Mouse (Mus musculus) erythroid progenitor cell, adult 5-6 weeks (primary cell): Measurements from ENCODE around the gene Krtap8-1. TPM values are rescaled to one million over a fixed set of nuclear protein-coding genes. Genes with fewer than 3 reads are reported as not detected.

Experiments used
- ATAC-seq: replicated peaks from 2 replicates; pipeline ENCODE4 v1.8.0; 2016; ENCODE audit warnings: moderate number of reproducible peaks, mild to moderate bottlenecking, moderate TSS enrichment, inconsistent platforms; ENCODE audit not compliant: poor library complexity, low FRiP score, severe bottlenecking
- total RNA-seq, 2 experiments: library from RNA; stranded (forward) in 1 of 2; stranded (reverse) in 1 of 2; fragments of 150-400 nt in 1 of 2; fragments of 186-747, 209-891 nt in 1 of 2; gene quantifications; 2 replicates each; pipeline versions ENCODE4 v1.2.3 to v1.2.4; 2015 to 2017; ENCODE audit warnings: low replicate concordance in 2 of 2

Krtap8-1 gene
- total RNA-seq (2015; ENCODE audit: low replicate concordance) (not detected in 2 replicates), total RNA-seq (2017; ENCODE audit: low replicate concordance) (not detected in 2 replicates)

DNA sequence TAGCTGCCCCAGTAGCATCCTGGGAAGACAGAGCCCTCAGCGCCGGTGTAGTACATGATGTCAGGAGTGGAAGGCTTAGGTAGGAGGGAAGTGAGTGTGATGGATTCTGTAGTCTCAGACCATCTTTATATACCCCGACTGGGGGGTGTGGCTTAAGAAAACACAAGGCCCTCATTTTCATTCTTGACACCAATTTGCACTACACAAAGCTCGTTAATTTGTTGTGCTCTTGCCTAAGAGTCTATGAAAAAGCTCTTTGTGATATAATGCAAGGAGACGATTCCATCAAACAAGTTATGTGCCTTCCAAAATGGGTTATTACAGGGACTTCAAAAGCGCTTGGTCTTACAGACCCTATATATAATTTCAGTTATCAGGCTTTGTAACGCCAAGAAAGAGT is at the start of gene Krtap8-1:
Gene Krtap8-1, minus strand, starts transcription at position 101 of the 400 bp plus-strand sequence.
- ATAC-seq: no peak

DNA sequence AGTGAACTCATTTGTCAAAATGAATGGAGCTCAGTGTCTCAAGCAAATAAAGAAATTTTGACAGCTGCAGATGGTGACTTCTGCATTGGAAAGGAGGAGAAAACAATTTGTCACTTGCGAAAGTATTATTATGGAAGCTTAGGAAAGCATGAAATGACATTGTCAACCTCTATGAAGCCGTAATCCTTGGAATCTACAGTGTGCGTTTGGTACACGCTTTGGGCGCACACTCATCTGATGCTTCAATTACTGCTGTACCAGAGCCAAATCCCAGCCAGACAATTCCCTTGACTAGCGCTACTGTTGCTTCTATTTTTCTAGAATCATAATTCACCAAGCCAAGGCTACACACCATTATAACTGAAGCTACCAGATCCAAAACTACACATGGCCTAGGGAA is 49.6 kb upstream of the Krtap8-1 start:
- ATAC-seq: no peak

DNA sequence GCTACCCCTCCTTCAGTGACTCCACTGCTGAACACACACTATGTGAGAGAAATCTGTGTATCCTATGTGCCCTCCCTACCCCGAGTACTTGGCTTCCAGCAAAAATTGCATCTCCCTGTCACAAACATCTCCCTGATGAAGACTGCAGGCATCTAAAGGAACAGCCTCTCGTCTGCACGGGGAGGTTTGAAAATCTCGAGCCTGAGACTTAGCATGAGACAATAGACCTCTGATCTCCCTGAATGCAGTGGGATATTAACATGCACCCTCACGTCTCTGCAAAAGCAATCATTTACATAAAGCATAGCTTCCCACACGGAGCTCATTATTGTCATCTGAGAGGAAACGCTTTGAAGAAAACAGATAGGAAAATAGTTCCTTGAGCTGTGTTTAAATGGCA is 42.8 kb upstream of the Krtap8-1 start:
- ATAC-seq: no peak

DNA sequence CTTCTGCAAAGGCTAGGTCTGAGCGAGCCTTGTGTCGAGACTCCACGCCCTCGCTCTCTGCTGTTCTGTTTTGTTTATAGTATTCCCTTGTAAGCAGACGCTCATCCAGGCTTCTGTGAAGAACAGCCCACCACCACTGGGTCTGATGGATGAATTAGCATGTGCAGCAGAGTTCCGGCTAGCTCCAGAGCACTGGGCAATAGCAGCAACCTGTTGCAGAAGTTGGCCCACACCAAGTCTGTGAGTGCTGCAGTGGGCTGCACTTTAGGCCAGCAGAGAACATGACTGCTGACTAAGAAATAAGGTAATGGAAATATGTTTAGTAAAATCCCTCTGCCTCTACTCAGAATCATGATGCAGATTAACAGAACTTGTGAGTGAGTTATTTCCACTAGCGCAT is 42.1 kb upstream of the Krtap8-1 start:
- no peak for ATAC-seq

DNA sequence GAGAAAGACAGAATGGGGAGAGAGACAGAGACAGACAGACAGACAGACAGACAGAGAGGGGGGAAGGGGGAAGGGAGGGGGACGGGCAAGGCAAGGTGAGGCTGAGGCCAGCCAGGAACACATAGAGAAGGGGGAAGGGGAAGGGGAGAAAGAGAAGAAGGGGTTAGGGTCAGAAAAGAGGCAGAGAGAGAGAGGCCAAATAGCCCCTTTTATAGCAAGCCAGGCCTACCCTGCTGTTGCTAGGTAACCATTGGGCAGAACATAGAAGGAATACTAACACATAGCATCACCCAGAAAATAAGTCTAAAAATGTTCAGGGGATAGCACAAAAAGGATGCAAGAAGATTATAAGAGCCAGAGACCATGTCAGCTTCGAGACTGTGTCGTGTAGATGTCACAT is 40.6 kb upstream of the Krtap8-1 start:
- no peak for ATAC-seq

DNA sequence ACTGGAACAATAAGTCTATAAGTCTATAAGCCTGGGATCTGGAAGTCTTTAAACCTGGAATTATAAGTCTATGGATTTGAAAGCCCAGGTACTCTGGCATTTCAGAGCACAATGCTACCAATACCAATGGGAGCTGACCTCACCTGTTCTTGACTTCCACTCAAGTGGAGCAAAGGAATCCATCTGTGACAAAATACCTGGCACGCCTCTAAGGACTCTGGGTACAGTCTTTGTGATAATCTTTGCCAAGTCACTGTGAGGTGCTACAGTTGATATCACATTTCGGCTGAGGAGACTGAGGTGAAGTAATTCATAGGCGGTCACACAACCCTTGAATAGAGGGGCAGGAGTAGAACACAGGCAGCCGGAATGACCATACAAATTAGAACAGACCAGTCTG is 33.2 kb upstream of the Krtap8-1 start:
- ATAC-seq: no peak

DNA sequence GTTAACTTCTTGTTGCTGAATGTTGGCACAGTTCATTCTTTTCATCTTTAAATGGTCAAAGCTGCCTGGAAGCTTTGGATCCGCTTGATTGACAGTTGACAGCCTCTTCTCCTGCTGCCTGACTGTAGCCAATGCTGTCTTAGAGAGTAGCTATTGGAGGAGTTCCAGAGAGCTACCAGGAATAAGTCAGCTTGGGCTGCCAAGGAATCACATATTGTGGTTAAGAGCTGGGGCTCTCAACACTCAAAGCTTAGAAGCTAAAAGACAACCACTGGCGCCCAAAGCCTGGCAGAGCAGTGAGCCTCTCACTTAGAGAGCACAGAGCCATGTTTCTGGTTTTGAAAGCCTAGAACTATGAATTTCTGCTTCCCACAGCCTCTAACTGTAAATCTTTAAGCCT is 32.8 kb upstream of the Krtap8-1 start:
- no peak for ATAC-seq

DNA sequence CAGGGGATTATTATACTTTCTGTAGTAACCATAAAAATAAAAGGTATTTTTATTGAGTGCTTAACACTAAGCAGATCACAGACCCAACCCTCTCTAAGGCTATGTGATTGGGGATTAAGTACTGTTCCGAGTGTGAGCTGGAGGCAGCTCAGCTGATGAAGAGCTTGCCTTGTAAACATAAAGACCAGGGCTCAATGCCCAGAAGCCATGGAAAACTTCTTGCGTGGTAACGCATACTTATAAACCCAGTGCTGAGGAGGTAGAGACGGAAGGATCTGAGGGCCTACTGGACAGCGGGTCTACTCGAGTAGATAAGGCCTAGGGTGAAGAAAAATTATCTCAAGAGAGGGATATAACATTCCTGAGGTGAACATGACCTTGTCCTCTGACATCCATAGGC is 32.3 kb upstream of the Krtap8-1 start:
- no peak for ATAC-seq

DNA sequence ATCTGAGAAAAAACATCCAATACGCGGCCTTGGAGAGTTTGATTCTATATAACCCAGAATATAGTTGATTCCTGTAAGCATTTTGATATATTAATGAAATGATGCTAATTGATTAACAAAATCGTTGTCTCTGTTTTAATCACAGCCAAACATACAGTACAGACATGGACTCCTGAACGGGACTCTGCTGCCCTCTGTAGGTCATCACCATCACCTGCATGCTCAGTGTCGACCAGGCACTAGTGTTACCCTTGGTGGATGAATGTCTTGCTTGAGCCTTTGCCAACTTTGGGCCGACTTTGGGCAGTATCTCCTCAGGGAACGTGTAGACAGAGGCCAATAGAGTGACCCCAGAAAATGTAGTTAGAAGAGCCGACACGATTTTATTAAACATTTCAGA is 29.9 kb upstream of the Krtap8-1 start:
- ATAC-seq: no peak

DNA sequence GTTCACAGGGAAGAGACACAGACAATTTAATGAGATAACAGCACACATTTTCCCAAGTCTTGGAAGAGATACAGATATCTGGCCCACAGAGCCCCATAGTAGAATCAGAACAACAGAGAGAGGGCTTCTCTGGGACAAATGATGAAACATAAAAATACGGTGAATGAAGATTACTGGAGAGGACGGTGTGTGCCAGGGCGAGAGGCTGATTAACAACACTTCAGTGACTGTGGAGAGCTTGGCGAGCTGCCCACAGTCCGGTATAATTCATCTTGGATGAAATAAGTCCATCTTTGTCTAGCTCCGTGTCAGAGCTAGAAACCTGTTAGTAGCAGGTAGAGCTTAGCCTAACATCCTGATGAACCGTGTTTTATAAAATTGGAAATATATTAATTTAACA is 25.7 kb upstream of the Krtap8-1 start:
- no peak for ATAC-seq

DNA sequence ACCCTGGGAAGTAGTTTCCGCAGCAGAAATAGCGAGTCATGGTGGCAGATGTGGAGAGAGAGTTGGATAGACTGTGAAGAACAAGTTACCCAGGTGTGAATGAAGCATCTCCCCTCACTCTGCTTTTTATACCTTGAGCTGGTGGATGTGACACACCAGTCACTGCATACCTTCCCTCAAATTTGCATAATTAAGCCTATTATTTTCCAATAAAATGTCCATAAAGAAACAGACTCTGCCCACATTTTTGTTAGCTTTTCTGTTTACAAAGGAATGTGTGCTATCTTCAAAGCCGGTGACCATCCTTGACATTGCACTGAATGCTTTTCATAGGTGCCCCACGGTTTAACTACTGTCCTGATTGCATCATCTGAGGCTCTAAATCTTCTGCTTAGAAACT is 20.5 kb upstream of the Krtap8-1 start, which contains the start of gene Krtap7-1:
Gene Krtap7-1, minus strand, starts transcription at position 101 of the 400 bp plus-strand sequence.
- no peak for ATAC-seq

DNA sequence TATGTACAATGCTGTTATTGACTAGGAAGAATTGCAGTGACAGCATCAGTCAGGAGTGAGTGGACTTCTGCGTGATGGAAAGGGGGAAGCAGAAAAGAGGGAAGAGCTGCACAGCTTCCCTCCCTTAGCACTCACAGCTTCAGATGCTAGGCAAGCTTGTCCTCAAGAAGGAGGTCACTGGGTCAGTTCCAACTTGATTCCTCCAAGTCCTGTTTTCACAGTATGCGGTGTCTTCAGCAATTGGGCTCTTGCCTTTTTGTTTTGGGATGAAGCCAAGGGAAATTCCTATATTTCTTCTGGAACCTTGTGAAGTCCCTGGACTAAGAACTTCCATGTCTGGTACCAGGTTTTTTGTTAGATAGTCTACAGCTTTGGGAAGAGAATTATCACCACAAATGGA is 15.8 kb upstream of the Krtap8-1 start:
- no peak for ATAC-seq

DNA sequence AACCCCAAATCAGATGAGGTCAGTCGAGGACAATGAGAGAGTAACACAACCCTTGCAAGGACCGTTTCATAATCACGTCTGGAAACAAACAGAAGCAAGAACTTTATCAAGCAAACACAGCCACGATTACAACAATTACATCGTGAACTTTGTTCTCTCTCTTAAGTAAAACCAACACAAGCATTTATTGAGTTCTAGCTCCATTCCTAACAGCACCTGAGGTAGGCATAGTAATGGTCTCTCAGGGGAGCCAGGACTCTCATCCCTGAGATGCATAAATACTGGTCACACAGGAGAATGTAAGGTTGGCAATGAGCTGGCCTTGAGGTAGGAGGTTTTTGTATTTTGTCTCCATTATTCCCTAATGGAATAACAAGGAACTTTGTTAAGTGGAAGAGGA is 14.1 kb upstream of the Krtap8-1 start:
- ATAC-seq: no peak

DNA sequence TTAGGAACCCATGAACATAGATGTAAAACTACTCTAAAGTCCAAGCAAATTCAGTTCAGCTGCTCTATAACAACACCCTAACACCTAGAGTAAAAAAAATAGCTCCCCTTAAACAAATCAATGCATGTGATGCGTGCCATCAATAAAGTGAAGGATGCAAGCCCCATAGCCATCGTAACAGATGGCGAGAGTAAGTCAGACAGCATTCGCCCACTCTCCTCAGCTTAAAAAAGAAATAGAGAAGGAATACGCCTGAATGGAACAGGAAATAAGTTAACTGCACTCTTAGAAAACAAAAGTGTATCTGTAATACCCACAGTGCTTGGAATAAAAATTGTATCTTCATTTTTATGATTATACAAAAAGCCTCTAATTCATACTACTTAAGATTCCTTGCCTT is 9.2 kb upstream of the Krtap8-1 start:
- ATAC-seq: no peak

DNA sequence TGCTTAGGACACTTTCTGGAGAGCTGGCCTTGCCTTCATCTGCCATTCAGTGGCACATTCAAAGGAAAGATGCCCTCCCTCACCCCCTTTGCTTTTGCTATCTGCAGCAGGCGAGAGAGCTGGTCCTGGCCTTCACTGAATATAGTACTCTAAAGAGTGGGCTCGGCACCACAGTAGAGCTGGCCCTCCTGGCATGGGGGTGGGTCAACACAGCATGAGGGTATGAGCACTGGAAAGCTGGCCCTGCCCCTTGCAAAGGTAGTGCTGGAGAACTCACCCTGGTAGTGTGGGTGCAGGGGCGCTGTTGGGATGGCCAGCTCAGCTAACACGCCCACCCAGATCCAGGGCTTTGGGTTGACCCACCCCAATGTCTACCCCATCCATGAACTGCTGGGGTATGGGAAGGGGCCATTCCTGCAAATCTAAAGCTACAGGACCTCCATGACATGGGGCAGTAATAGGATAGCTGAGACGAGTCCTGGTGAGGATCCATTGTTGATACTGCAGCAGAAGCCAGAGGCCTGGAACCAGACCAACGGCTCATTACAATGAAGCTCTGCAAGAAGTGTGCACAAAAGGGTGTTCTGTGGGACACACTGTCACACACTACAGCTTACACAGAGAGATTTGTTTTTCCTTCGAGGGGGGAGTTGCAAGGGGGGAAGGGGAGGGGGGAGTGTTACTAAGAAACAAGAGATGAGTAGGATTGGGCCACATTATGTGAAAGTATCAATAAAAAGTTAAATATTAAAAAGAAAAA is 7.8 kb upstream of the Krtap8-1 start:
- no peak for ATAC-seq

DNA sequence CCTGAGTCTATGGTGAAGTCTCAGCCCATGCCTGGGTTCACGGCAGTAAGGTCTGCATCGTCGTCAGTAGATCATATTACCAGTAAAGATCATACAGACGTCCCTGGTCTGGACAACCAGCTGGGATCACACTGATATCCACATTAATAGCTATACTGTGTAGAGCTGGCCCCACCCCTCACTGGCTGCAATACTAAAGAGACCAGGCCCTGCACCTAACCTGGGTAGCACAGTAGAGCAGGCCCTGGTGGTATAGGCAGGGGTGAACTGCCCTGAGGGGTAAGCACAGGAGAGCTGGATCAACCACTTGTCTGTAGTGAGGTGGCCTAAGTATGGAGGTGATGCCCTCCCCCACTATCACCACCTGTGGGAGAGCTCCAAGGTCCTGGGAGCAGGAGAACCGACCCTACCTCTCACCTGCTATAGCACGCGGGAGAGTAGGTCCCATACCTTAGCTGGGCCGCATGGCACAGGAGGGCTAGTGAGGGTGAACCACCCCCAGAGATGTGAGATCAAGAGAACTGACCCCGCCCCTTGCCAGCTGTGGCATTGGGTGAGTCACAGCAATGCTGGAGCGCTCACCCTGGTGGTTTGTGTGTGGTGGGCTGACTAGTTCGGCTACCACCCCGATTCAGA is 10.0 kb downstream of the Krtap8-1 start:
- ATAC-seq: no peak

DNA sequence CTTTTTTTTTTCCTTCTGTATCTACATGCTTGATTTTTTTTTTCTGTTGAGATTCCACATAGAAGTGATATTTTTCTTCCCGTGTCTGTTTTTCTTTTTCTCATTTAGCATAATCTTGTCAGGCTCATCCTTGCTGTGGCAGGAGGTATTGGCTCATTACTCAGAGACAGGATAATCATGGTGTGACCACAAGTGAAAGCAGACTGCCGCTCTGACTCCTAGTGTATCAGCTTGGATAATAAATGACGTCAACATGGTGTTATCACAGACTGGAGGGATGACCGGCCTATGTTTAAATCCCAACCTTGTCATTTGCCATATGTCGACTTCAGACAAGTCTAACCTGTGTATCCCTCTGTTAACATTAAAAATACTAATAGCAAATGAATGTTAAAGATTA is 26.6 kb downstream of the Krtap8-1 start:
- no peak for ATAC-seq

Other genes starting within 250 kb of the Krtap8-1 start
- gene Krtap21-1, start 84.1 kb downstream of the Krtap8-1 start, total RNA-seq (2015; ENCODE audit: low replicate concordance): not detected in 2 replicates
- not detected in 2 replicates for gene Krtap21-1, start 84.1 kb downstream of the Krtap8-1 start, total RNA-seq (2017; ENCODE audit: low replicate concordance)
- gene Krtap6-2, start 67.8 kb downstream of the Krtap8-1 start, total RNA-seq (2015; ENCODE audit: low replicate concordance): not detected in 2 replicates
- not detected in 2 replicates for gene Krtap6-2, start 67.8 kb downstream of the Krtap8-1 start, total RNA-seq (2017; ENCODE audit: low replicate concordance)
- gene Krtap7-1, start 20.4 kb upstream of the Krtap8-1 start, total RNA-seq (2015; ENCODE audit: low replicate concordance): not detected in 2 replicates
- not detected in 2 replicates for gene Krtap7-1, start 20.4 kb upstream of the Krtap8-1 start, total RNA-seq (2017; ENCODE audit: low replicate concordance)
- not detected in 2 replicates for gene Krtap11-1, start 83.2 kb upstream of the Krtap8-1 start, total RNA-seq (2015; ENCODE audit: low replicate concordance)
- not detected in 2 replicates for gene Krtap11-1, start 83.2 kb upstream of the Krtap8-1 start, total RNA-seq (2017; ENCODE audit: low replicate concordance)